Mouse (Mus musculus) testis, adult 2 months (tissue): ENCODE data around the gene Gm44790. TPM values are rescaled to one million over a fixed set of nuclear protein-coding genes. Genes with fewer than 3 reads are reported as not detected.
A peak's percentile ranks its signal among the peaks of the same experiment; 100 is the strongest.

Experiments used
- H3K27ac ChIP-seq: fragments of 200-500 bp; 2 replicates; pipeline ENCODE4 v1.5.1; 2012; ENCODE audit warnings: low read depth, low read length; ENCODE audit not compliant: control insufficient read depth, insufficient read depth
- H3K27me3 ChIP-seq: fragments of 200-500 bp; 2 replicates; pipeline ENCODE4 v1.6.1; 2012; ENCODE audit warnings: mild to moderate bottlenecking, low read length, moderate library complexity; ENCODE audit not compliant: control insufficient read depth, insufficient read depth
- H3K36me3 ChIP-seq: fragments of 200-500 bp; 2 replicates; pipeline ENCODE4 v1.6.1; 2012; ENCODE audit warnings: mild to moderate bottlenecking, low read length; ENCODE audit not compliant: control insufficient read depth, insufficient read depth
- H3K4me1 ChIP-seq: fragments of 200-500 bp; 2 replicates; pipeline ENCODE4 v1.6.1; 2012; ENCODE audit warnings: low read length; ENCODE audit not compliant: control insufficient read depth, insufficient read depth
- H3K4me3 ChIP-seq: fragments of 200-500 bp; 2 replicates; pipeline ENCODE4 v1.5.1; 2012; ENCODE audit warnings: low read depth, mild to moderate bottlenecking, low read length, moderate library complexity, mixed read lengths; ENCODE audit not compliant: control insufficient read depth
- CTCF ChIP-seq: fragments of 200-500 bp; IDR thresholded peaks from 2 replicates; pipeline ENCODE4 v1.5.1; 2012; ENCODE audit warnings: low read depth, mild to moderate bottlenecking, inconsistent platforms, low read length, moderate library complexity; ENCODE audit not compliant: control insufficient read depth, insufficient read depth, insufficient replicate concordance
- POLR2A ChIP-seq: fragments of 200-500 bp; IDR thresholded peaks from 2 replicates; pipeline ENCODE4 v1.6.1; 2012; ENCODE audit warnings: low read depth, mild to moderate bottlenecking, inconsistent platforms, low read length, moderate library complexity; ENCODE audit not compliant: control insufficient read depth
- polyA plus RNA-seq: library from polyadenylated mRNA; depleted of rRNA; stranded (reverse); fragments of >200 nt; gene quantifications from 2 replicates; pipeline ENCODE4 v1.2.3, GENCODE M21; 2012

Gene Gm44790
- polyA plus RNA-seq, 1 experiment: 3.1 TPM

DNA sequence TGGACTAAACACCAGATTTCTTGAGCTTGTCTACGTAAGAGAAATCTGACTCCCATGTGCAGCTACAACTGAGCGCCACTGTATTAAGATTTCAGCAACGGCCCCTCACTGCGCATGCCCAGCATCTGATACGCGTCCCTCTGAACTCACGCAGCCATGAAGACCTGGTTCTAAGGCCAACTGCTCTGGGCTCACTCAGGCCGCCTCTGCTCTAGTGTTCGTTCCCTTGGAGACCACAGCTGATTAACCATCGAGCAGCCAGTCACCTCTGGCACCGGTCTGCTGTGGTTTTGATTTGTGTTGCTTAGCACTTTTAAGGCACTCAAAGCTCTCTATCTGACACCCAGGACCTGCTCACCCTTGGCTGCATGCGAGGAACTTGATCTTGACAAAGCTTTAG lies 39.1 kb upstream of the Gm44790 start:
- H3K36me3 ChIP-seq: no peaks in the 10 kb centered on the region
- H3K4me1 ChIP-seq: no peaks in the 10 kb centered on the region; the same call in 1 of the 2 replicates
- 0 out of 2 replicates have a peak overlapping the region, but pooled peaks have one; percentile 17 for H3K27ac ChIP-seq
- TF ChIP-seq POLR2A: no peak
- TF ChIP-seq CTCF: no peak
- H3K4me3 ChIP-seq: no peak overlapping the region
- no peaks in the 10 kb centered on the region for H3K27me3 ChIP-seq

GRCm38 (mm10) chr6:86388461-86388860 lies 38.0 kb upstream of the Gm44790 start:
- H3K27ac ChIP-seq: no peak overlapping the region
- H3K4me1 ChIP-seq: no peaks in the 10 kb centered on the region; the same call in 1 of the 2 replicates
- TF ChIP-seq CTCF (no peak), POLR2A (no peak)
- no peaks in the 10 kb centered on the region for H3K27me3 ChIP-seq
- no peaks in the 10 kb centered on the region for H3K36me3 ChIP-seq
- H3K4me3 ChIP-seq: no peak overlapping the region

GRCm38 (mm10) chr6:86391326-86391725 lies 35.1 kb upstream of the Gm44790 start:
- Histone ChIP-seq H3K36me3 (no peaks in the 10 kb centered on the region), H3K27ac (no peak overlapping the region), H3K4me3 (no peak overlapping the region), H3K27me3 (no peaks in the 10 kb centered on the region), H3K4me1 (peaks cover 3% of the 10 kb centered on the region; the same call in 1 of the 2 replicates)
- TF ChIP-seq POLR2A (no peak), CTCF (no peak)

- H3K27me3 ChIP-seq: no peaks in the 10 kb centered on the region
- peaks cover 5% of the 10 kb centered on the region for H3K4me1 ChIP-seq
- H3K4me3 ChIP-seq: no peak overlapping the region
- TF ChIP-seq CTCF (no peak), POLR2A (no peak)
- H3K27ac ChIP-seq: no peak overlapping the region
- no peaks in the 10 kb centered on the region for H3K36me3 ChIP-seq
These were observed 33.3 kb upstream of the Gm44790 start for GRCm38 (mm10) chr6:86393187-86393586.

DNA sequence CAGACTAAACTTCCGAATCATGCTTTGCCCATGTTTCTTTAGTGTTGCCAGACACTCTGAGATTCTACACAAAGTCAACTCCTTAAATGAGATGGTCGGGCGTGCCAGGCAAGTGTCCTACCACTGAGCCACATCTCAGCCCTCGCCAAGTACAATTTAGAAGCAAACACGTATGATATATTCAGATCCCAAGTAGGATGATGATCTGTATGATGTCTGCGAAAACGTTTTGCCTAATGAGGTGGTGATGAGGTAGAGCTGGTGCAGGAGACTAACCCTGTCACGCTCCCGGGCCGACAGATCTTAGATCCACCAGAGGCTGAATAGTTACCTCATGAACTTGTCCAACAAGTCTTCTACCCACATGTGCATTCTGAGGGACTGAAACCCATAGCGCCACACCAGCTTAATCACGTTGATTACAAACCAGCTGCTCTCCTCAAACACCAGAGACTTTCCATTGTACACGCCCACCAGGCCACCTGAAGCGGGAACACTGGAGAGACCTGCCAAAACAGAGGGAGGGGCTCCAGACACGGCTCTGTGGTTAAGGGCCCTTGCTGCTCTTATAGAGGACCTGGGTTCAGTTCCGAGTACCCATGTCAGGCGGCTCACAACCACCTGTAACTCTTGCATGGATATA lies 32.3 kb upstream of the Gm44790 start:
- no peak overlapping the region for H3K4me3 ChIP-seq
- no peaks in the 10 kb centered on the region for H3K36me3 ChIP-seq
- no peak for TF ChIP-seq CTCF
- no peak for TF ChIP-seq POLR2A
- H3K27ac ChIP-seq: no peak overlapping the region
- H3K27me3 ChIP-seq: no peaks in the 10 kb centered on the region
- H3K4me1 ChIP-seq: peaks cover 5% of the 10 kb centered on the region

DNA sequence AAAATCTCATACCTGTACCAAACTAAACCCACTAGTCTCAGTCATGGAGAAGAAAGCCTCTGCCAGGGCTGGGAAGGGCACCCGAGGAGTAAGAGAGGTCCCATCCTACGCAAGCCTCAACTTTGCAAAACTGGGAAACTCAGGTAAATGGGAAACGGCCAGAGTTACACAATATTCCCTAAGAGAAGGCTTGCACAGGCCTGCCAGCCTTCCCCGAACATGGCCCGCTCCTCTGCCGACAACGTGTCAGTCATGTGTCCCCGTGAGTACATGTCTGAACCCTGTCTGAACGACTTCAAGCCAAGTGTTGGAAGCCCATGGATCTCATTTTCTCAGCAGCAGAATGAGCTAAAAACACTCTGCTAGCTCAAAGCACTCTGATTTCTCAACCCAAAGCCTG lies 31.4 kb upstream of the Gm44790 start:
- Histone ChIP-seq H3K4me1 (peaks cover 5% of the 10 kb centered on the region), H3K4me3 (no peak overlapping the region), H3K27ac (no peak overlapping the region), H3K27me3 (no peaks in the 10 kb centered on the region), H3K36me3 (no peaks in the 10 kb centered on the region)
- no peak for TF ChIP-seq POLR2A
- no peak for TF ChIP-seq CTCF

DNA sequence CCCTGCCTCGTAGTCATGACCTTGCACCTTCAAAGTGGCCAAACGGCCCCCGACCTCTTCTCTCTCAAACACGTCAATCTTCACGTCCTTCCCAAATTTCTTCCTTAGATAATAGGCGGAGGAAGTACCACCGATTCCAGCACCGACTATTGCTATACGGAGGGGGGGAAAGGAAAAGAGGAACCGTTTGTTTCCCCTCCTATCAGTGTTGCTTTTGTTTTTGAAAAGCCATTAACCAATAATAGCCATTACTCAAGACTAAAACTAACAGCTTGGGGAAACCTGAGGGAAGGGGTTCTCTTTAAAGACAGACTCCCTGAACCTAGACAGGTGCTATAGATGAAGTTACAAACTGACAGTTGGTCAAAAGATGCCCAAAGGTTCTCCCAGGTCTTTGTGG lies 30.5 kb upstream of the Gm44790 start:
- Histone ChIP-seq H3K4me1 (peaks cover 5% of the 10 kb centered on the region), H3K27me3 (no peaks in the 10 kb centered on the region), H3K36me3 (no peaks in the 10 kb centered on the region), H3K27ac (no peak overlapping the region), H3K4me3 (peak overlapping the region; percentile 88; the same call in 1 of the 2 replicates)
- no peak for TF ChIP-seq CTCF
- no peak for TF ChIP-seq POLR2A
